Mouse (Mus musculus) embryonic fibroblast, embryonic 13.5 days (primary cell): ENCODE results near the gene Fam71a. TPM values are rescaled to one million over a fixed set of nuclear protein-coding genes. Genes with fewer than 3 reads are reported as not detected.
"Not testable (repeated sequence)": the region's sequence is repeated elsewhere in the genome, so short reads cannot be mapped to it uniquely, and the experiment has no call there.

ENCODE experiments used
- H3K27ac ChIP-seq: 2 replicates; pipeline ENCODE4 v1.5.1; 2012; ENCODE audit warnings: low read length, control low read depth, inconsistent platforms; ENCODE audit not compliant: insufficient read depth
- H3K4me1 ChIP-seq: 2 replicates; pipeline ENCODE4 v1.6.1; 2011; ENCODE audit warnings: low read length; ENCODE audit not compliant: control insufficient read depth, insufficient read depth
- H3K4me3 ChIP-seq: 2 replicates; pipeline ENCODE4 v1.5.1; 2011; ENCODE audit warnings: mild to moderate bottlenecking, control low read depth, low read length; ENCODE audit not compliant: insufficient read depth
- CTCF ChIP-seq: IDR thresholded peaks from 2 replicates; pipeline ENCODE4 v1.5.1; 2011; ENCODE audit warnings: mild to moderate bottlenecking, control low read depth, low read length, moderate library complexity, borderline replicate concordance; ENCODE audit not compliant: insufficient read depth
- POLR2A ChIP-seq: IDR thresholded peaks from 2 replicates; pipeline ENCODE4 v1.6.1; 2011; ENCODE audit warnings: low read depth, mild to moderate bottlenecking, control low read depth, low read length, moderate library complexity
- polyA plus RNA-seq: library from polyadenylated mRNA; stranded (reverse); fragments of >200 nt; gene quantifications from 2 replicates; pipeline ENCODE4 v1.2.4, GENCODE M21; 2011; ENCODE audit warnings: low read depth; ENCODE audit not compliant: missing spikeins, insufficient read length

The Fam71a gene
- polyA plus RNA-seq, 1 experiment: not detected

DNA sequence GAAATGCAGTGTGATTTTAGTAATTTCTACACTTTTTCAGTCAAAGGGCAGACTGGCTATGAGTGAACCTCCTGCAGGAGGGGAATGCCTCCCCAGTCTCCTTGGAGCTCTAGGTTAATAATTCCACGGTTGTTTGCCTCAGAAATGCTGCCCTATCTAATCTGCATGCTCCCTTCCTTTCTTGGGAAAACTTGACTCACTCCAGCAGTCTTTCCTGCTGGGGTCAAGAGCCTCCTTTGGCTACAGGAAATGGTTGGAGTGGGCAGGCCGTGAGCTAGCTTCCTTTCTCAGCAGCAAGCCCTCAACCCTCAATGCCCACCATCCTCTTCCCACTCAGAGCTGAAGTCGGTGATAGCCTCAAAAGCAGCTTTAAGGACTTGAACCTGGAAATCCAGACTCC, 10.3 kb downstream of the Fam71a start:
- no peak for TF ChIP-seq POLR2A
- TF ChIP-seq CTCF: no peak

DNA sequence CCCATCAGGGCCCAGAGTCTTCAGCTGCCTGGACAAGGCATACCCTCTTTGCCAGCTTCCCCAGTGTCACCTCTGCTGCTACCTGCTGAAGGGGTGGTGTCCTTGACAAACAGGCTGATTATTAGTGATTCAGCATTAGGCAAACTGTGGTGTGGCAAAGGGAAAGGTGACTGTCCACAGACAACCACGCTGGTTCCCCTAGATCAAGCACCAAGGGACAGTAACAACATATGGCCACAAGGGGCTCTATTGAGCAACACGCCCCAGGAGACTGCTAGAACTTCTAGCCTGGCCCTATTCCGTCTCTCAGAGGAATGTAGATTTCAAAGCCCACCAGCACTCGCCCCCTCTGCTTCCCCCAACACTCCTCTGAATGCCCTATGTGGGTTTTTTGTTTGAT, 11.6 kb downstream of the Fam71a start:
- no peak overlapping the region for H3K27ac ChIP-seq
- H3K4me3 ChIP-seq: no peak overlapping the region
- TF ChIP-seq POLR2A: no peak
- no peak for TF ChIP-seq CTCF
- no peaks in the 10 kb centered on the region for H3K4me1 ChIP-seq

More for the DNA sequence above, 10.3 kb downstream of the Fam71a start:
- H3K4me1 ChIP-seq: no peaks in the 10 kb centered on the region
- H3K27ac ChIP-seq: no peak overlapping the region
- H3K4me3 ChIP-seq: no peak overlapping the region

DNA sequence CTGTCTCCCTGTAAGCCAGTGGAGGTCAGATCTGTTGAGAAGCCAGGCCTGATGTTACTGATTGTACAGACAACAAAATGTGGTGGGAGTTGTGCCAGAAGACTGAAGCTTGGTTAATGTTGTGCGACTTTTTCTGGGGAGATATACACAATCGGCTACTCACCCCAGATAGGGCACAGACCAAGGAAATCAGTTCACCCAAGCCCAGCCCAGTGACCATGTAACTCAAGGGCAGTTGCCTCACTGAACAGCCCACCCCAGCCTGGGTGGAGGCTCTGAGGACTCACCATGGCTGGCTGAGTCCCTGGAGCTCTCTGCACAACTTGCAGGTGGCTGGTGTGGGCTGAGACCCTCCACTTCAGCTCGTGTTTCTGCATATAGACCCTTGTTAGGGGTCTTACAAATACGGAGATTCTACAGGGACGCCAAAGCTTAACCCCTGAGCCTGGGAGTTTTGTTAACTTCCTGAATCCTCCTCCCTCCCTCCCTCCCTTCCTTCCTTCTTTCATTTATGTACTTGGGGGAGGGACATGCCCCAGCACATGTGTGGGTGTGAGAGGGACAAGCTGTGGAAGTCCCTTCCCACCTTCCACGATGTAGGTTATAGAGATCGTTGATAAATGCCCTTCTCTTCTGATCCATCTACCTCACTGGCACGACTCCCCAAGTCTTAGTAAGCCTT, 13.6 kb downstream of the Fam71a start:
- H3K4me3 ChIP-seq: no peak overlapping the region
- no peak overlapping the region for H3K27ac ChIP-seq
- H3K4me1 ChIP-seq: no peaks in the 10 kb centered on the region
- TF ChIP-seq POLR2A (no peak), CTCF (no peak)

DNA sequence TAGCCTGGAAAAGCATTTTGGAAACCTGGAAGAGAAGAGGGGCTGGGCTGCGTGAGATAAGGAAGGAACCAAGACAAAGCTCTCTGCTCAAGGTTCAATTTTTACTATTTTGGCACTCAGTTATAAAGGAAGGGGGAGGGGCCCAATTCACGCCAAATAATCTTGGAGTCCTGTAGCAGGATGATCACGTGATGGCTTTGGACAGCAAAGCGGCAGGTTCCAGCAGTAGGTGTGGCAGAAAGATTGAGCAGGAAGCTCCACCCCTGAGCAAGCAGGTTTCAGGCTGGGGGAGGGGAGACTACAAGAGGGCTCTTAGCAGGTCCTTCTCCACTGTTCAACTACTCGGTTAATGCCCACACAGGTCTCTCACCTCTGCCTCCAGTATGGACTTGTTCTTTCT, 15.1 kb downstream of the Fam71a start:
- H3K4me3 ChIP-seq, H3K4me1 ChIP-seq, H3K27ac ChIP-seq: not testable (repeated sequence)

DNA sequence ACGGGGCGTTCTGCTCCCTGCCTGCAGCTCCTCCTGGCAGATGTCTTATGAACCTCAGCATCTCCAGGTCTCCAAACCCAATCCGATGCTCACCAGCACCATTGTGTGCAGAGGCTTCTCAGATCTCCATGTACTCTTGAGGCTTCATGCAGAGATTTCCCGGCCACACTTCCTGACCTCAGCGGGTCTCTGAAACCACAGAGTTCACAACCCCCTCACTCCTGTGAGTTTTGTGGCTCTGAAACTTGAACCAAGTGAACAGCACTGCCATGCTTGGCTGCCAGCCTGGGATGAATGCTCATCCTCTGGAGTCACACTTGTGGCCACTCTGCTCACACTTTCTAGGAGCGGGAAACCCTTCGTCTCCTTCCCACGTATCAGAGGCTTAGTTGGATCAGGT, 23.6 kb downstream of the Fam71a start:
- TF ChIP-seq POLR2A: no peak
- no peak for TF ChIP-seq CTCF
- H3K4me3 ChIP-seq: no peak overlapping the region
- H3K4me1 ChIP-seq: no peaks in the 10 kb centered on the region
- no peak overlapping the region for H3K27ac ChIP-seq

DNA sequence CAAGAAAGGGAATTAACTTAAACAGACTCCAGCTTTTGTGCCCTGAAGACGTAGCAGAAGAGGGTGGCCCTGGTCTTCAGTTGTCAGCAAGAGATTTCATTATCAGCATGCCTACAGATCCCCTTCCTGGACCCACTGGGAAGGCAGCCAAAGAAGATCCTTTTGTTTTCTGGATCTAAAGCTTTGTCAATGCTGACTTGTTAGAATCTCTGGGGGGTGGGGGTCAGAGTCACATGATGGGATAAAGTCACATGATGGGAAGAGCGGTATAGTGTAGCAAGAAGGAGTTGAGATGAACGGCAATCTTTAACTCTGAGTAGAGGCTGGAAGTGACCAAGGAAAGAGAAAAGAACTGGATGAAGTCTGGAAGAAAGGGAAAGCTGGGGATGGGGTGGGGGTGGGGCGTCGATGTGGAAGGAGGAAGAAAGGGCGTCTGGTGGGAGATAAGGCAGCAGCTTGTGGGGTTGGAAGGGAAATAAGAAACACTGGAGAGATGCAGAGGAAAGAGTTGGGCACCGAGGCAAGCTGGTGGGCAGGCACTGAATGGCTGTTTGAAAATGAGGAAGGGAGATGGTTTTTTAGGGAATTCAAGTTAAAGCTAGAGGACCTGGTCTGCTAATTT, 25.6 kb downstream of the Fam71a start:
- Histone ChIP-seq H3K4me3 (no peak overlapping the region), H3K4me1 (no peaks in the 10 kb centered on the region), H3K27ac (no peak overlapping the region)
- no peak for TF ChIP-seq POLR2A
- TF ChIP-seq CTCF: no peak

DNA sequence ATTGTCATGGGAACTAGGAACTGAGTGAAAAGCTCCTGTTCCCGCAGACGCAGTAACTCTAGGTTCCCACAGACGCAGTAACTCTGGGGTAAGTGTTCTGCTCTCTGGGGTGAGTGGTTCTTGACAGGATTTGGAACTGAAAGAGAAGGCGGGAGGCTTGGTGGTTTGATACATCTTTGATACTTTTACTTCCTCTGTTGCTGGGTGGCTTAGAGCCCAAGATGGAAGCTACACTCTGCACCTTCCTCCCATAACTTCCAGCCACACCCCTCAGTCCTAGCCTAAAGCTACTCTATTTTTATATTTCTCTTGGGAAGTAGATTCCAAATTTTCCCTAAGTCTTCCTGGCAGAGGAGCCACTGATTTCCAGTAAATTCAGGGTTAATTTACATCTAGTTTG, 26.2 kb downstream of the Fam71a start:
- no peak overlapping the region for H3K4me3 ChIP-seq
- no peak overlapping the region for H3K27ac ChIP-seq
- TF ChIP-seq CTCF (no peak), POLR2A (no peak)
- no peaks in the 10 kb centered on the region for H3K4me1 ChIP-seq

DNA sequence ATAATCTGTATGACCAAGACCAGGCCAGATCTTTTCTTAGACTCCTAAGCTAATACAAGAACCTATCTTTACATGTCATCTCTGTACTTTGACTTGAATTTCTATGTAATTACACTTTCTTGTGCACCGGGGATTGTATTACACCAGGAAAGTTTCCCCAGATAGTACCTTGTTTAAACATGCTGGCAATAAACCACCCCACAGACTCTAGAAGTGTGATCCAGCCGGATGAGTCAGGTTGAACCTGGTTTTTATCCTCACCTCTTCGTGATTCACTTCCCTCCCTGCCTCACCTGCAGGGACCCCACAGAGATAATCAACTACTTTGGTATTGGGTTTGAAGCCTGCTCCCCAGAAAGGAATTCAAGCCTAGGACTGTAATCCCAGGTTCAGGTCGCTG, 29.2 kb downstream of the Fam71a start:
- Histone ChIP-seq H3K27ac (no peak overlapping the region), H3K4me1 (no peaks in the 10 kb centered on the region), H3K4me3 (no peak overlapping the region)
- no peak for TF ChIP-seq CTCF
- no peak for TF ChIP-seq POLR2A

DNA sequence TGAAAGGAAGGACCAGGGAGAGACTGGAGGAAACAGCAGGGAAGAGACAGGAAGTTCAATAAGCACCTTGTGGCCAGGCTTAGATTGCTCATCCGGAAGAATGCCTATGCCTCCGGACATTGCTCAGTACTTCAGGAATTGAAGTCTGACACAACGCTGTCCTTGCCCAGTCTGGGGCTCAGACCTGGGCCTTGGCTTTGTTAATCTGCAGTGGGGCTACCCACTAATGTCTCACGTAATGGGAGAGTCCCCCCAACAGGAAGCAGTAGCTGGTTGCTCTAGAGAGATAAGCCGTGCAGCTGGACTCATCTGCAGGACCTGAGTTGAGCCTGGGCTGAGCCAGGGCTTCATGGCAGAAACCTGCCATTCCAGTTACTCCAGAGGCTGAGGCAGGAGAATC, 31.7 kb downstream of the Fam71a start:
- no peak for TF ChIP-seq CTCF
- TF ChIP-seq POLR2A: no peak
- no peaks in the 10 kb centered on the region for H3K4me1 ChIP-seq
- no peak overlapping the region for H3K27ac ChIP-seq
- H3K4me3 ChIP-seq: no peak overlapping the region

DNA sequence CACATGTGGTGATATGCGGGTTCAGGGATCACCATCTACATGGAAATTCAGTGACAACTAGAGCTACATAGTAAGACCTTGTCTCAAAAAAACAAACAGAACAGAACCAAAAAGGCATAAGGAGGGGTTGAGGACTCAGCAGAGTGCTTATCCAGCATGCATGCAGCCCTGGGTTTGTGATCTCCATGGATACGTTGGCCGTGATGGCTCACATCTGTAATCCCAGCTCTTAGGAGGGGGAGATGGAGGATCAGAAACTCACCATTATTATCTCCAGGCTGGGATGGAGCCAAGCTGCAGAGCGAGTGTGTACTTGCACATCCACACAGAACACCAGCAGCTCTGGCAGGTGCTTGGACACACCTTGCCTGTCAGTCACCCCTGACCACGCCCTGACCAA, 32.4 kb downstream of the Fam71a start:
- Histone ChIP-seq H3K4me3 (no peak overlapping the region), H3K27ac (no peak overlapping the region), H3K4me1 (no peaks in the 10 kb centered on the region)
- no peak for TF ChIP-seq CTCF
- TF ChIP-seq POLR2A: no peak
